Mouse (Mus musculus): Measurements from ENCODE around the gene 1700109H08Rik. TPM values are rescaled to one million over a fixed set of nuclear protein-coding genes. Genes with fewer than 3 reads are reported as not detected.
"Not testable (repeated sequence)": the region's sequence is repeated elsewhere in the genome, so short reads cannot be mapped to it uniquely, and the experiment has no call there.

1700109H08Rik gene
- total RNA-seq (2021) (1 to 10 TPM; 1.5 to 2.9 TPM), polyA plus RNA-seq (2012; rRNA removed) (1.2 and 1.9 TPM in 2 replicates)
- long read RNA-seq, result 0 reads

DNA sequence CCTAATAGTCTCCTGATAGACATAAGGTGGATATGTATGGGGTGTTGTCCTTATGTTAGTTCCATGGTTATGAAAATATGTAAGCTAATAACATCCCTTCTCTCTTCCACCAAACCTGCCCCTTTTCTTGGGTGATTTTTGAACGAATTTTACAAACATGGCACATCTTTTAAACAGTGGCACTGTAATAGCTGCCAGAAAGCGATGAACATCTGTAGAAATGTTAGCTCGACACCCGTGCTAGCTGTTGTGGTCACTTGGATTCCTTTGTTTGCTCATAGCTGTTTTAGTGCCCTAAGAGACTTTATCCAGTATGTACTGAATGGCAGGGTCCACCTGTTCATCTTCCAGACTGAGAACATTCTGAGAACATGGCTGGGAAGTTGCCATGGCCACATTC is at the start of gene 1700109H08Rik:
TSS of gene 1700109H08Rik (plus strand) at position 301 of the 400 bp plus-strand sequence.
- DNase-seq, result no peak

DNA sequence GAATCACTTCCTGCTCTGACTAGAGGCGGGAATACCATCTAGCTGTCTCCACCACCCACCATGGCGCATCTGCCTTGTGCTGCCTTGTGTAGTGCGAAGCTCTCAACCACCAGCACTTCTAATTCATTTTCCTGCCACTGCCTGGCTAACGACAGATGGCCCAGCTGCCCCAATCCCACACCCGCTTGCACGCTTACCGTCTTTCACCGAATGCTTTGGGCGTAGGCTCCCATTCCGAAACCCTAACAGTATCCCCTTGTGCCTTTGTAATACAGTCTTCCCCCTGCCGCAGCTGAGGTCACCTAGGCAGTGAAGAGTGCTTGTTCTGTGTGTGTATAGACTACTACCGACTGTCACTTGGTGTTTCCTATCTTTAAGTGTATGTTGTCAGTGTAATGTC is 49.6 kb upstream of the 1700109H08Rik start:
- no peak for DNase-seq

DNA sequence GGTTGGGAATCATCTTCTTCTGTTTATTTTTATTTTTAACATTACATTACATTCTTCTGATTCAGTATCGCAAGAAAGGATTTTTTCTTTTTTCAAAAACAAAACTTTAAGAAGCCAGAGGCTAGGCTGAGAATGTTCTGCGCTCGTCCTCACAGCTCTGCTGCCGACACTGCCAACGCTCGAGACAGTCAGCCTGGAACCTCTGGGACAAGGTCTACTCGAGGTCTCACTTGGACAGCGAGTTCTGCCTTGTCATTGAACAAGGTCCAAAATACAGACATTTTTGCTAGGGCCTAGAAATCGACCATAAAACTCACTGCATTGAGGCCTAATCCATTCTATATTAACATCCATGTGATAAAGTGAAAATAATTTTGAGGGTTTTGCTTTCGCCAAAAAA is 48.5 kb upstream of the 1700109H08Rik start:
- peak; percentile 70 for DNase-seq

DNA sequence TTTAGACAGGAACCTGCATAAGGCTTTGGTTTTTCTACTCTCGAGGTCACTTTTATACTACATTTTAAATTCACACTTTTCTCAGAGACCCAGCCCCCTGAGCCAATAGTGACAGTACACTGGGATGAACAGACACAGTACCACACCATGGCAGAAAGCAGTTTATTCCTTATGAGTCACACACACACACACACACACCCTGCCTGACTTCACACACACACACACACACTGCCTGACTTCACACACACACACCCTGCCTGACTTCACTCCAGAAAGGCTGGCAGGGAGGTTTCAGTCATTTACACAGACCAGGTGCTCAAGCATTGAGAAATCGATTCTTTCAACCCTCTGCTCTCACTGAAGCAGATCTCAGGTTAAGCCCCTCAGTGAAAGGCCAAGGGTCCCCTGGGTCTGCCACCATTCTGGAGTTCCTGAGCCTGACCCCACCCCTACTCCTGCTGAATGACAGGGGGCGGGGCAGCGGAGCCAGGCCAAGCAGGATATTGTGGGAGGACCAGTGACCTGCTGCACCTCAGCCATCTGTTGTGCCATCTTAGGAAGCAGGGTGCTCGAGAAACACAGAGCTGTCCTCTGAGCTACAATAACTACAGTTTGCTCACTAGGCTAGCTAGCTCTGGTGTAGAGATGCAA is 44.2 kb upstream of the 1700109H08Rik start:
- no peak for DNase-seq

DNA sequence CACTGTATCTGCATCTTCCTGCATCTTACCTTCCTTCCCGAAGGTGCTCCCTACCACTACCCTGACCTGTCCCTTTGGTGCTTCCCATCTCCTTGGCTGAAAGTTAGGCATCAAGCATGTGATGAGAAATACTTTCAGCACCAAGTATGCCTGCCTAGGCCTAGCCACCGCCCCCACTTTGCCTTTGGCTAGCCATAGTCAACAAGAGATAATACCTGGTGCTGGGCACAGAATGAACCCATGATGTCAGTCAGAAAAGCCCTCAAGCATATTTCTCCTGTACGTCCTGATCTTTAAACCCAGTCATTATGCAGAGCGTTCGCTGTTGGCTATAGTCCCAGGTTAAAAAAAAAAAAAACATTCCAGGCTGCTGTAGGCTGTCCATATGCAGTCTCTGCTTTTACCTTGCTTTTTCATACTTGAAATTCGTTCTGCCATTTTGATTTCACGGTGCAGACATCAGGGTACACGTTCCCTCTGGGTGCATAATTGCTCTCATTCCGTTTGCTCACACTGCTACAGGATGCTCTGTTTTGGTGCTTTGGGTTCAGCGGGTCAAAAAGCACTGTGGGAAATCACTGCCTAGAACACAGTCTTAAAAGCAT is 41.7 kb upstream of the 1700109H08Rik start:
- no peak for DNase-seq

DNA sequence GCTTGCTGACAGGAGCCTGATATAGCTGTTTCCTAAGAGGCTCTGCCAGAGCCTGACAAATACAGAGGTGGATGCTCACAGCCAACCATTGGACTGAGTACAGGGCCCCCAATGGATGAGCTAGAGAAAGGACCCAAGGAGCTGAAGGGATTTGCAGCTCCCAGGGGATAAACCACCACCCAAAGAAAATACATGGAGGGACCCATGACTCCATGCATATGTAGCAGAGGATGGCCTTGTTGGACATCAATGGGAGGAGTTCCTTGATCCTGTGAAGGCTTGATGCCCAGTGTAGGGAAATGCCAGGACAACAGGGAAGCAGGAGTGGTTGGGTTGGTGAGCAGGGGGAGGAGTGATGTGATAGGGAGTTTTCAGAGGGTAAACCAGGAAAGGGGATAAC is 39.3 kb upstream of the 1700109H08Rik start:
- not testable (repeated sequence) for DNase-seq

DNA sequence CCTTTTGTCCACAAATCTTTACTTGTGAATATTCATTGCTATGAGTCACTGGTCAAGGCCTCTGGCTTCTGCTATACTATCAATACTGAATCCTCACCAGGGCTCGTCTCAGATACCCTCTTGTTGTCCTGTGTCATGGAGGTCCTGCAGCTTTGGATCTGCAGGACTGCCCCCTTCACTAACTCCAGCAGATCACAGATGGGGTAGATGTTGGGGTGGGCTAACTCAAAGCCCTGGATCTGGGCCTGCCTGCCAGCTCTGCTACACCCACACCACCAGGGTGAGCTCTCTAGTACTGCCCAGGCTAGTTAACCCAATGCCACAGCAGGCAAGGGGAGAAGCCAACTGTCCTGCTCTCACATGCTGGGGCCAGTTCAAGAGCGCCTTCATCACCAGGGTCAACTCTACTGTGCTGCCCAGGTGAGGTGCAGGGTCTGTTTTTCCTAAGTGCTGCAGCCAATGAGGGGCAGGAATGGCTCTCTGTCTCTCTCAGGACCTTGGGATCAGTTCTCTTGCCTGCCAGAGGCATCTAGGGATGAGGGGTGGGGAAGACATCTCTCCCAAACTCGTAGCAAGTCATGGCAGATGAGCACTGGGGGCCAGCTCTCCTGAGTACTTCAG is 34.7 kb upstream of the 1700109H08Rik start:
- DNase-seq, result no peak

DNA sequence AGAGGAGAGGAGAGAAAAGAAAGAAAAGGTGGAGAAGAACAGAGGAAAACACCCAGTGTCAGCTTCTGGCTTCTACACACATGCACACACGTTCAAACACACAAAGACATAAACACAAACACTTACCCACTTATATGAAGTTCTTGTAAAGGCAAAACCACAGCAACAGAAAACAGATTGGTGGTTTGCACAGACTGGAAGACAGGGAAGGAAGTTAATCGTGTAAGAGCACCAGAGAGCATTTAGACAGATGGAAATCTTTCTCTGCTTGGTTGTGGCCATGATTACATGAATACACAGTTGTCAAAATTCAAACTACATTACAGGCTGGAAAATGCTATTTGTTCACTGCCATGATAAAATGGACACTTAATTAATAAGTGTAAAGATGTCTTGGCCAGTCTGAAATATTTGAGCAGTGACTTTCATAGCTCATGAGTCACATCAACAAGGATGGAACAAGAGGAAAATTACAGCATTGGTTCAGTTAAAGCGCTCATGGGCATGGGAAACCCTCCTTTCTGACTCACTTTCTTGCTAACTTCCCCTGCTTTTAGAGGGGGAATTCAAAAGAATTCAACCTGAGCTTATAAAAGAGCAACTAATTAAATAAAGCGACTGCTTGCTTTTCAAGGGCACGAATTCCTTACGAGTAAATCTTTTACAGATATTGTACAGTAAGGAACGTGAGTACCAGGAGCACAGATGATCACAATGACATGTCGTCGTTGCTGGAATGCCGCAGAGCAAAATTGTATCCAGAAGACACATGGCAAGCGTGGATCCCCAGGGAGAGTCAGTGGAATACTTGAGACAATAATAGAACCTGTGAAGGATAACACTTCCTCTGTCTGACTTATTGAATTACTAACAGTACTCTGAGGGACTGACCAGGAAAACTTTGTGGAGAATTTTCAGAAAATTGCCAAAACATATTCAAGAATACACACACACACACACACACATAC is 32.6 kb upstream of the 1700109H08Rik start:
- DNase-seq, result no peak

DNA sequence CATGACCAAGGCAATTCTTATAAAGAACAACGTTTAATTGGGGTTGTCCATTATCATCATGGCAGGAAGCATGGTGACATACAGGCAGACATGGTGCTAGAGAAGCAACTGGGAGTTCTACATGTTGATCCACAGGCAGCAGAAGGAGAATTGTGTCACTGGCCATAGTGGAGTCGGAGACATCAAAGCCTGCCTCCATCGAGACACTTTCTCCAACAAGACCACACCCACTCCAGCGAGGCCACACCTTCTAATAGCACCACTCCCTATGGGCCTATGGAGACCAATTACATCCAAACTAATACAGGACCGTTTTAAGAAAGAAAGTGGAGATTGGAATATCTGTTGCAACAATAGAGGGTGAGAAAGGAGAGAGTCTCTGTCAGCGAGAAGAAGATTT is 29.5 kb upstream of the 1700109H08Rik start:
- no peak for DNase-seq

DNA sequence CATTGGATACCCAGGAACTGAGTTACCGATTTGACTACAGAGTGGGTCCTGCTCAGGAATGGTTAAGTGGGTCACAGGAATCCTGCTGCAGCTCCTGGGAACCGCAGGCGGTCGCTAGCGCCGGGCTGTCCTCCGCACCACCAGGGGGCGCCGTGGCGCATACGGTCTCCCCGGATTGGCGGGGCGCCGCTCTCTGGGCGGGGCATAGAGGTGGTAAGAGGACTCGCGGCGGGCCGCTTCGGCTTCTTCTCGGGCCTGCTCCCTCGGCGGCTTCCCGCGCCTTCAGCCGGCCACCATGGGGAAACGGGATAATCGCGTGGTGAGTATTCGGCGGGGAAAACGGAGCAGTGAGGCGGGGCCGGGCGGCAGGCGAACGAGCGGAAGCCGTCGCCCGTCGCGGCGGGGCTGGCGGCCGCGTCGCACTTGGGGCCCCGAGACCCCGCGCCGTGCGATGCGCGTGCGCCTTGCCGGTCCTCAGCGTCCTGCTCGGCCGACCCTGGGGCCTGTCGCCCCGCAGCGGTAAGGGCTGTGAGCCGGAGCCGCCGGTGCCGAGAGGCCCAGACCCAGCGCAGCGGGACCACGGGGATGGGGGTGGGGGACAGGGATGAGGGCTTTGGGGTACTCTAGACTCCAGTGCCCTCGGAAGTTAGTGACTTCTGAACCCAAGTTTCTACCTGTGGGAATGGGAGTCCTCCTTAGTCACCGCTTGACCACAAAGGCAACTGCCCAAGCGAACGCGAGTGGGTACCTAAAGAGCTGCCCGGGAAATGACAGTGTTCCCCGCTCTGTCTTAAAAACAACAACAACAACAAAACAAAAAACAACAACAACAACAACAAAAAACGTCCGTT is 27.5 kb upstream of the 1700109H08Rik start, which contains the start of gene Fam133b:
TSS of gene Fam133b (plus strand) at position 205 of the 851 bp plus-strand sequence.
- DNase-seq, result peak; percentile 97

DNA sequence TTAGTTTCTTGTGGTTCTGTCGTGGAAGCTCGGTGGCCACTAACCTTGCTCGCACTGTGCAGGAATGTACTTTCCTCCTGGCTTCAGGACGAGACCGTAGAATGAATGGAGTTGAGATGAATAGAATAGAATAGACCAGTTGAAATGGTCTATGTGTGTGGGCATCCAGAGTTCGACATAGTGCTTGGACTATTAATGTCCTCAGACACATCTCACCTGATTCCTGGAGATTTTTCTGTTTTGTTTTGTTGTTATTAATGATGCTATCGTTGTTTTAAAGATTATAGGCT is 26.9 kb upstream of the 1700109H08Rik start:
- DNase-seq, result no peak

DNA sequence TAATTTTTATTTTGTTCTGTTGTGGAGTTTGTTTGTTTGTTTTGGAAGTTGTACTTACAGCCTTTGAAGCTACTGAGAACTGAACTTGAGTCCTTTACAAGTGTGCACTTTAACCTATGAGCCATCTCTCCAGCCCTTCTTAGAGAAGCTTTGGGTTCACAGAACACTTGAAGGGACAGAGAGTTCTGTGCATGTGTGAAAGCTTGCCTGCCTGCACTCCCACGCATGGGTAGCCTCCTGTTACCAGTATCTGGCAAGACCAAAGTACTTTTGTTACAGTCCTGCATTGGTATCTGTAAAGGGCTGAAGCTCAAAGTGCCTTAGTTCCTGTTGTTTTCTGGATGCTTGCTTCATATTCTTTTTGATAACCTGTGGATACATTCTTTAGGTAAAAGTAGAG is 25.1 kb upstream of the 1700109H08Rik start:
- DNase-seq, result no peak

DNA sequence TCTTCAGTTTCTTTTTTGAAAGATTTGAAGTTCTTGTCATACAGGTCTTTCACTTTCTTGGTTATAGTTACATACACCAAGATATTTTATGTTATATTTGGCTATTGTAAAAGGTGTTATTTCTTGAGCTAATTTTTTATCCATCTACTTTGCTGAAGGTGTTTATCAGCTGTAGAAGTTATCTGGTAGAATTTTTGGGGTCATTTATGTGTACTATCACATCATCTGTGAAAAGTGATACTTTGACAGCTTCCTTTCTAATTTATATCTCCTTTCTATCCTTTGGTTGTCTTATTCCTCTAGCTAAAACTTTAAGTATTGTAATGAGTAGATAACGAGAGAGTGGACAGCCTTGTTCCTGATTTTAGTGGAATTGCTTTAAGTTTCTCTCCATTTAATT is 19.9 kb upstream of the 1700109H08Rik start:
- no peak for DNase-seq

DNA sequence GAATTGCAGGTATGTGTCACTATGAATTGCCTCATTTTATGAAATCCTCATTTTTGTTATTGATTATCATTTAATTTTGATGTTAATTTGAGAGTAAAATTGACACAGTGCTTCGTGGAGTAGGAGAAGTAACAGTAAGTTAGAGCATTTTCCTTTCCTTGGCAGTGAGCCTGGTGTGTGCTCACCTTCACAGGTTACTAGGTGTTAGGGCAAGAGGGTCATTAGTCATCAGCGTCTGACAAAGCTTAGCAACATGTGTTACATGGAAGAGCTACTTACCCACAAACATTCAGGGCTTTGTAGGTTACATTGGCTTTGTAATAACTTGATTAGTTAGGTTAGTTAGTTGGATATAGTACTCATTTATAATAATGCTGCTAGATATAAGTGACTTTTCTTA is 17.2 kb upstream of the 1700109H08Rik start:
- no peak for DNase-seq

DNA sequence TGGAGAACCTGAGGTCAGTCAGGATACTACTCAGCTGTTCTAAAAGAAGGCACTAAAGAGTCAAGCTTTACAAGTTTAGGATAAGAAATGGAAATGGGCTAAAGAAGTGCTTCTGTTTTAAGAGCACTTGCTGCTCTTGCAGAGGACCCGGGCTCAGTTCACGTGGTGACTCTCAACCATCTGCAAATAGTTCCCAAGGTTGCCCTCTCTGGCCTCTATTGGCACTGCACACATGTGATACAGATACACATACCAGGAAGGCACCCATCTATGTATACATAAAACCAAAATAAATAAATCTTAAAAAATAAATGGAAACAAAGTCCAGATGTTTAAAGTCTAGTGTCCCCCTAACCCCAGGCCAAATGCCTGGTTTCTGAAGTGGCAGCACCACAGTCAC is 3.5 kb downstream of the 1700109H08Rik start:
- no peak for DNase-seq

DNA sequence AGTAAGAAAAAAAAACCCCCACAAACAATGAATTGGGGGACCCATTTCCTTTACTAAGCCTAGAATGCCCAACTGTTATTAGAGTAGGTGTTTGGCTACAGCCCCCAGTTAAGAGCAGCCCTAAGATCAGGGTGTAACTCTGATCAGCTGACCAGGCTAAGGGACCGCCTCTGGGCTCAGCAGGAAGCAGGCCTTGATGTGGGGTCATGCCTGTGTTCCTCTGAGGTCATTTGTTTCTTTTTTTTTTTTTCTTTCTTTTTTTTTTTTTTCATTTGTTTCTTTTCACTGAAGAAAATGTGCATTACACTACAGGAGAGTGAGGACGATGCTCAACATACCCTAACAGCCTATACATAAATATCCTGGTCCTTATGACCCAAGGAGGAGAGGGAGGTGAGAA is 6.6 kb downstream of the 1700109H08Rik start:
- DNase-seq, result no peak

DNA sequence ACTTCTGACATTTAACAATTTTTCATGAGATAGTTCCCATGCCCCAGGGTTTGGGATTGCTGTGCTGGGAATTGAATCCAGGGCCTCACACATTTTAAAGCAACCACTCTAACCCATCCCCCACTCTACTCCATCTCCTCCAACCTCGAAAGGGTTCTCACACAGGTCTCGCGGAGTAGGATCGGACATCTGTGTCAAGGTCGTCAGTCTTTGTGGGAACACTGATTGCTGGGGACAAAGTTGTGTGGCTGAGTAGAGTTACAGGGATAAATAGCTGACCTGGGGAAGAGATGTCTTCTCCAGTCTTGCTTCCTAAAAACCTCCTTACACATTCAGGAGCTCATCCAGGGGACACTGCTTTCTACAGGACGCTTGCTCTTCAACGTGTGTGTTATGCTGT is 7.7 kb downstream of the 1700109H08Rik start:
- no peak for DNase-seq

DNA sequence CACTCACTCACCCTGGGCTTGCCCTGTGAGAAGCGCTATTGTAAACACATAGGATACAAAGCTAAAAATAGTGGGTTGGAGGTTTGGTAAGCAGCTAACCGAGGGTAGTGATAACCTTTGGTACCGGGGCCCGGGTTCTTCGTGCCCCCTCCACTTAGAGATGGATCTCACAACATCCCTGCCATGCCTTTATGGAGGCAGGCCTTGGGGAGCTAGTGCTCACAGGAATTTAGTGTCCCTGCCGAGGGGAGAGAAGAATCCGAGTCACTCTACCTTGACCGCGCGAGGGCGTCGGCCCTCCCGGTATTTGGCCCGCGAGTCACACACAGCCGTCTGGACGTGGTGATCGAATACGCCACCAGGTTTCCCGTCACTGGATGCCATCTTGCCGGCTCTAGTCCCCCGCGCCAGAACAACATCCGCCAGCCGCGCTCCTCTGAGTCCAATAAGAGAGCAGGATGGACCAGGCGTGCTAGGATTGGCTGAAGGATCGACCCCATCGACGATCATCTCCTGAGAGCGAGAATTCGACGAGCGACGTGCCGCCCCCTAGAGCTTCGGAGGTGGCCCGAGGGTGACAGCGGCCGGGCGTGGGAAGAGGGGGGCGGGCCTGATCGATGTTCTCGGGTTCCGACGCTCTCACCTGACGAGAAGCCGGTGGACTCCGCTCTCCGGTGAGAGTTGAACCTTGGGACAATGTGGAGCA is 24.5 kb downstream of the 1700109H08Rik start, which contains the start of gene Pex1:
TSS of gene Pex1 (plus strand) at position 374 of the 706 bp plus-strand sequence.
- DNase-seq, result peak; percentile 97

DNA sequence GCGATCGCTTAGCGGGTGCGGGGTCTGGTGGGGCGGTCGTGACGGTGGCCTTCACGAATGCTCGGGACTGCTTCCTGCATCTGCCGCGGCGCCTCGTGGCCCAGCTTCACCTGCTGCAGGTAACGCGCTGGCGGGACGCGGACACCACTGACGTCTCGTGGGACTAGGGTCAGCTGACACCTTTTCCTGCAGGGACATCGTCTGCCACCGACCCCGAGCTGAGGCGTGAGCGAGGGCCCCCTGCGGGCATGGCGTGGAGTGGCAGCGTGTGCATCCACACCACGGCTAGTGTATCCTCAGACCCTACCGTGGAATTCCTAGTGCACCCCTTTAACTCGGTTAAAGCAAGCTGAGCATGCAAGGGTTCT is 25.0 kb downstream of the 1700109H08Rik start, which contains the start of gene Rbm48:
TSS of gene Rbm48 (minus strand) at position 187 of the 368 bp plus-strand sequence.
- peak; percentile 88 for DNase-seq

DNA sequence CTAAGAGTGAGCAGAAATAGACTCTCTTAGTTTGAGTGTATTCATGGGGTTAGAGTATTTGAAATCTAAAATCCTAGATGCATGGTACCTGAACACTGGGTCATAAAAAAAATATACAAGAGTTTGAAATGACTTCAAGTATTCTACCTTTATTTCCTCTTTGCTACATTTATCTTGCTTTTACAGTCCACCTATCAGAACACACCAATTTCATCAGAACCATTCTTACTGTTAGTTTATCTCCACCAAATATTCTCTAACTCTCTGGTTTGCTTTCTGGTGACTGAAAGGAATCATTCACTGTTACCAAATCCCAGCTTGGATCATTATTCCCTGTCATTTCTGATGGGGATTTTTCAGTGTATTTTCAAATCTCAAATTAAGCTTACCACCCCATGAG is 25.8 kb downstream of the 1700109H08Rik start:
- DNase-seq, result no peak

DNA sequence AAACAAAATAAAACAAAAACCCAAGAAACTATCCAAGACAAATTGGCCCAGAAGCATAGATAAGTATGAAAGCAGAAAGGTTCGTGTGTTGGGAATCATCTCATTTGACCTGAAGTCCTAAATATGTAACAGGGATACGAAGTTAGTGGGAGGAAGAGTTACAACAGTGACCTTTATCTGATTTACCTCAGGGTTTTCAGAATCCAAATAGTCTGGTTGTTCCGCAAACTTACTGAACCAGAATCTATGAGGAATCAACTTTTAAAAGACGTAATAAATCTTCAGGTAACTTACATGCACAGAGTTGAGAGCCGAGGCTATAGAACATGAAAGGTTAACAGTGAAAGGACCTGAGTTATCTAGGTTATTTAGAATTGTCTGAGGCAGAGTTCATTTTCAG is 27.4 kb downstream of the 1700109H08Rik start:
- no peak for DNase-seq
